Mouse (Mus musculus): ENCODE results near the gene Vmn1r74. TPM values are rescaled to one million over a fixed set of nuclear protein-coding genes. Genes with fewer than 3 reads are reported as not detected.
"Not testable (repeated sequence)": the region's sequence is repeated elsewhere in the genome, so short reads cannot be mapped to it uniquely, and the experiment has no call there.

The Vmn1r74 gene
- polyA plus RNA-seq (2015; fragmentation: Nextera tagmentation; extraction: Ambion mirVana) = not detected in 2 replicates

DNA sequence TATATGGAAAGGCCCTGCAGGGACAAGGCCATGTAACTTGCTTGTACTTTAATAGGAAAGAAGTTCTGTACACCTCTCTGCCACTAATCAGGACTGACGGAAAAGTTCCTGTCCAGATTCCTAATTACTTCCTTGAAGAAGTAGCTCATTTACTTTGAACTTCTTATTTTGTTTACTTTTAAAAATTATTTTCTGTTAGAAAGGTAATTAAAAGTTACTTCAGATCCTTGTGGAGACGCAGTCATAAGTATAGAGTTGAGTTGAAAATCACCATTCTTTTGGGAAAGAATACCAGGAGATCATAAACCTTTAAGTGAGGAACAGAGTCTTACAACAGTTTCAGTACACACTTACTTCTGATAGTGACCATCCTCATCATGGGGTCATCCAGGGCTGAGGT, at the start of gene Vmn1r74:
Vmn1r74 (plus strand) TSS at position 301 of the 400 bp plus-strand sequence.
- H3K4me2 ChIP-seq (ENCODE audit: low read depth, low read length) = no peak within 1 kb of the TSS
- H3K9me3 ChIP-seq (replicated peaks; ENCODE audit: control insufficient read depth, low read length) = peaks cover 10% of the 10 kb centered on the region
- ATAC-seq (replicated peaks; ENCODE audit: extremely low read depth, insufficient read depth, low FRiP score) = no peak
- H3K4me1 ChIP-seq (ENCODE audit: control insufficient read depth, insufficient read depth, low read length) = no peaks in the 10 kb centered on the region
- no peaks in the 10 kb centered on the region for H3K27me3 ChIP-seq (ENCODE audit: control insufficient read depth, insufficient read depth, low read length)
- H3K36me3 ChIP-seq (ENCODE audit: control insufficient read depth, insufficient read depth) = no peaks in the 10 kb centered on the region
- H3K27ac ChIP-seq (ENCODE audit: low read length) = no peak within 1 kb of the TSS
- no peak within 1 kb of the TSS for H3K4me3 ChIP-seq (ENCODE audit: low read length)
- WGBS = 66% methylated on average over 2 of the region's 2 CpGs
- H3K9ac ChIP-seq (ENCODE audit: low read length) = no peak within 1 kb of the TSS

DNA sequence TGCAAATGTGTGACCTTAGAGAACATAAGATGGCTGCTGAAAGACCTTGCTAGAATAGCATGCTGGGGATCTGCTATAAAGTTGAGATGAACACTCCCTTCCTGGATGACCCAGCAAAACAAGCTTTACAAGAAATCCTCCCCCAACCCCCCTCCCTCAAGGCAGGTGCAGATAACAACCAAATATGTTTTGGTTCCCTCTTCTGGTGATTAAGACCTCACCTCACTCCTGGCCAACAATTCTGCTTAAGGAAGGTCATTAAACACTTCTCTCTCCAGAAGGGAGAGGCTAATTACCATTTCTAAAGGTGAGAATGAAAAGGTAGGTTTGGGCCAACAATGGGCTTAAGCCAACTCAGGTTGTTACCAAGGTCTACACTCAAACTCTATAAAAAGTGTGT, 20.0 kb upstream of the Vmn1r74 start:
- no peaks in the 10 kb centered on the region for H3K27me3 ChIP-seq (ENCODE audit: control insufficient read depth, insufficient read depth, low read length)
- no peak for ATAC-seq (replicated peaks; ENCODE audit: extremely low read depth, insufficient read depth, low FRiP score)
- peaks cover 17% of the 10 kb centered on the region for H3K9me3 ChIP-seq (replicated peaks; ENCODE audit: control insufficient read depth, low read length)

DNA sequence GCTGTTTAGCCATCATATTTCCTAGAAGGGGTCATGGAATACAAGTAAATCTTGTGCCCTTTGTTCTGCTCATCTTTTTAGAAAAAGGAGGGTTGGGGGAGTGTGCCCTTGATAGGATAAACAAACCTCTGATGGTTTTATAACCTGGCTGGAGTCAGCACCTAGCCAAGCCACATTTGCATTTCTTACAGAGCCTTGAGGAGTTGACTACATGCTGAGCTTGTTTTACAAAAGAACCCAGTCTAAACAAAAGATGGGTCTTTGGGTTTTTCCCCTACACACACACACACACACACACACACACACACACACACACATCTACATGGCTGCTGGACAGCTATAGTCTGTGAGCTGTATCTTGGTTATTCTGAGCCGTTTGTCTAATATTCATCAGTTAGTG, 11.6 kb upstream of the Vmn1r74 start:
- H3K4me1 ChIP-seq (ENCODE audit: control insufficient read depth, insufficient read depth, low read length) = no peaks in the 10 kb centered on the region
- H3K27ac ChIP-seq (ENCODE audit: low read length) = no peak overlapping the region
- ATAC-seq (replicated peaks; ENCODE audit: extremely low read depth, insufficient read depth, low FRiP score) = no peak
- H3K4me2 ChIP-seq (ENCODE audit: low read depth, low read length) = no peak overlapping the region
- no peaks in the 10 kb centered on the region for H3K27me3 ChIP-seq (ENCODE audit: control insufficient read depth, insufficient read depth, low read length)
- H3K36me3 ChIP-seq (ENCODE audit: control insufficient read depth, insufficient read depth) = no peaks in the 10 kb centered on the region
- 82% methylated on average over 1 of the region's 1 CpGs for WGBS
- H3K4me3 ChIP-seq (ENCODE audit: low read length) = no peak overlapping the region
- no peak overlapping the region for H3K9ac ChIP-seq (ENCODE audit: low read length)
- peaks cover 15% of the 10 kb centered on the region for H3K9me3 ChIP-seq (replicated peaks; ENCODE audit: control insufficient read depth, low read length)

More for the DNA sequence above, 20.0 kb upstream of the Vmn1r74 start:
- H3K36me3 ChIP-seq (ENCODE audit: control insufficient read depth, insufficient read depth) = no peaks in the 10 kb centered on the region
- H3K4me3 ChIP-seq (ENCODE audit: low read length) = no peak overlapping the region
- H3K9ac ChIP-seq (ENCODE audit: low read length) = no peak overlapping the region
- H3K4me2 ChIP-seq (ENCODE audit: low read depth, low read length) = no peak overlapping the region
- no peak overlapping the region for H3K27ac ChIP-seq (ENCODE audit: low read length)
- no peaks in the 10 kb centered on the region for H3K4me1 ChIP-seq (ENCODE audit: control insufficient read depth, insufficient read depth, low read length)

DNA sequence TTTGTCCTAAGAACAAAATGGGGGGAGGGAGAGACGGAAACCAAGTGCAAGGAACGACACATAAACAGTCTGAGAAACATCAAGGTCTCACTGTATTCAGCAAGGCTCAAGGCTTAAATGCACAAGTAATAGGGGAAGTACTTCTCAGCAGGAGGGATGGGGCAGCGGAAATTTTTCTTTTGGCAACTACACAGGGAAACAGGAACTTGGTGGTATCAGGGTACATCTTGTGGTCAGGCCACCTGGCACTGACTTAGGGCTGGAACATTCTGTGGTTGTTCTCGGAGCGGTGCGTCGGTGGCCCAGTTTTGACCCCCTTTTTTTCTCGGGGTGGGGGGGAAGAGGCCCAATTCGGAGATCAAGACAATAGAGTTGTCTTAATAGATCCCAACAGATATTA, 10.5 kb upstream of the Vmn1r74 start:
- 76% methylated on average over 9 of the region's 9 CpGs for WGBS
- H3K27me3 ChIP-seq (ENCODE audit: control insufficient read depth, insufficient read depth, low read length); H3K9ac ChIP-seq (ENCODE audit: low read length); H3K27ac ChIP-seq (ENCODE audit: low read length); H3K36me3 ChIP-seq (ENCODE audit: control insufficient read depth, insufficient read depth); H3K4me1 ChIP-seq (ENCODE audit: control insufficient read depth, insufficient read depth, low read length); ATAC-seq (replicated peaks; ENCODE audit: extremely low read depth, insufficient read depth, low FRiP score); H3K4me3 ChIP-seq (ENCODE audit: low read length); H3K4me2 ChIP-seq (ENCODE audit: low read depth, low read length): not testable (repeated sequence)
- H3K9me3 ChIP-seq (replicated peaks; ENCODE audit: control insufficient read depth, low read length) = peaks cover 14% of the 10 kb centered on the region

DNA sequence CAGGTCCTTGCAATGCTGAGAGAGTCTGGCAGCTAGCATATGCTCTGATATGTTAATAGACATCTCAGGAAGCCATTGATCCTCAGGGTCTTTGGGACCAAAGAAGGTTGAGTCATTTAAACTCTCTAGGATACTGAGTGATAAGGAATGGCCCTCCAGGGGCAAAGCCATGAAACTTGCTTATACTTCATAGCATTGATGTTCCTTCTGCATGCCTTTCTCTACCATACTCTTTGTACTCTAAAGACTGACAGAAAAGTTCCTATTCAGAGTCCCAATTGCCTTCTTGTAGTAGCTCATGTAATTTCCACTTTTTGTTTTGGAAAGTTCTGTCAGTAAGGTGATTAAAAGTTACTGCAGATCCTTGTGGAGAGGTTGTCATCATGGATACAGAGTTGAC, 40.5 kb downstream of the Vmn1r74 start, which contains the start of gene Vmn1r75:
Vmn1r75 (plus strand) TSS at position 301 of the 400 bp plus-strand sequence.
- Histone ChIP-seq H3K27me3 (ENCODE audit: control insufficient read depth, insufficient read depth, low read length) (no peaks in the 10 kb centered on the region), H3K9me3 (replicated peaks; ENCODE audit: control insufficient read depth, low read length) (peaks cover 2% of the 10 kb centered on the region; the same call in 1 of the 2 replicates), H3K4me1 (ENCODE audit: control insufficient read depth, insufficient read depth, low read length) (no peaks in the 10 kb centered on the region), H3K4me2 (ENCODE audit: low read depth, low read length) (no peak within 1 kb of the TSS), H3K27ac (ENCODE audit: low read length) (no peak within 1 kb of the TSS), H3K4me3 (ENCODE audit: low read length) (no peak within 1 kb of the TSS), H3K9ac (ENCODE audit: low read length) (no peak within 1 kb of the TSS), H3K36me3 (ENCODE audit: control insufficient read depth, insufficient read depth) (no peaks in the 10 kb centered on the region)
- no peak for ATAC-seq (replicated peaks; ENCODE audit: extremely low read depth, insufficient read depth, low FRiP score)

Other genes with a start within 250 kb of the Vmn1r74 start
- not detected in 2 replicates for gene Zscan4-ps3, start 224.7 kb upstream of the Vmn1r74 start, polyA plus RNA-seq (2015; fragmentation: Nextera tagmentation; extraction: Ambion mirVana)
- not detected in 2 replicates for gene Vmn1r72, start 153.8 kb upstream of the Vmn1r74 start, polyA plus RNA-seq (2015; fragmentation: Nextera tagmentation; extraction: Ambion mirVana)
- gene Vmn1r73, start 103.7 kb upstream of the Vmn1r74 start, polyA plus RNA-seq (2015; fragmentation: Nextera tagmentation; extraction: Ambion mirVana) = not detected in 2 replicates
- not detected in 2 replicates for gene Vmn1r75, start 40.6 kb downstream of the Vmn1r74 start, polyA plus RNA-seq (2015; fragmentation: Nextera tagmentation; extraction: Ambion mirVana)
- gene Vmn1r76, start 104.2 kb downstream of the Vmn1r74 start, polyA plus RNA-seq (2015; fragmentation: Nextera tagmentation; extraction: Ambion mirVana) = not detected in 2 replicates
- gene Vmn1r77, start 202.8 kb downstream of the Vmn1r74 start, polyA plus RNA-seq (2015; fragmentation: Nextera tagmentation; extraction: Ambion mirVana) = not detected in 2 replicates